Mouse (Mus musculus) T-helper 1 cell (primary cell): ENCODE results near the gene Ncor1.

Source experiments
- in situ Hi-C: fragments of 300-600 bp; cut with MboI, MseI; formaldehyde crosslinking; loops from one replicate; pipeline ENCODE4 v1.15.1; 2025; ENCODE audit warnings: high pct_unique_total_duplicates

The Ncor1 gene

DNA sequence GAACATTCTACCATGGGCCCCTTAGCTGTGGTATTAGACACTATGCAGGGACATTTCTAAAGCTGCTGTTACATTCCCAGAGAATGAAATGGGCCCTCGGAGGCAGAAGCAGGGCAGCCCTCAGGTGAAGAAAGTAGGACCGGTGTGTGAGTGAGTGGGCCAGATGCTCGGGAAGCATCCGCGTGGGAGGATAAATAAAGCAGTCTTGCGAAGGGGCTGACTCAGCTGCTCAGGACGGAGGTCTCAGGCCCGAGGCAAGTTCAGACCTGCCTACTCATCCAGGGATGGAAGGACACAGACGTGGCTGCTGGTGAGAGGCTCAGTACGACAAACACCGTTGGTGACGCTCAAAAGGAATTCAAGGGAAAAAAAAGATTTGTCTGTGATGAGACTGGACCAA lies 189.2 kb downstream of the Ncor1 start:
- in situ Hi-C loops, result no loop called here

DNA sequence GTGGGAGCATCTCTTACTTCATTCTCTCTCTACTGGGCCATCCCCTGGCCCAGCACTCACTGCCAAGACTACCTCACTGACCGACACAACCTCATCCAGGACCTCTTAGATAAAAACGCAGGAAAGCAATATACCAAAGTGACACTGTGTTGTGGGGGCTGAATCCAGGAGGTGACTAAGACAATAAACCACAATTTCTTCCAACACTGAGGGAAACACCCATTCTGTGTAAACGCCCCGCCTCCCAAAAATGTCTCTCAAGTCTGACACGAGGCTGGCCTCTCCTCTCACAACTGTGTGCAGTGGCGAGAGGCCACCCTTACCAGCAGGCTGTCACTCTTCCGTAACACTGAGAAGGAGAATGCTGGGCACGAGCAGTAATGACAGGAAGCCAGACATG lies 190.0 kb downstream of the Ncor1 start:
- in situ Hi-C loops, result no loop called here

DNA sequence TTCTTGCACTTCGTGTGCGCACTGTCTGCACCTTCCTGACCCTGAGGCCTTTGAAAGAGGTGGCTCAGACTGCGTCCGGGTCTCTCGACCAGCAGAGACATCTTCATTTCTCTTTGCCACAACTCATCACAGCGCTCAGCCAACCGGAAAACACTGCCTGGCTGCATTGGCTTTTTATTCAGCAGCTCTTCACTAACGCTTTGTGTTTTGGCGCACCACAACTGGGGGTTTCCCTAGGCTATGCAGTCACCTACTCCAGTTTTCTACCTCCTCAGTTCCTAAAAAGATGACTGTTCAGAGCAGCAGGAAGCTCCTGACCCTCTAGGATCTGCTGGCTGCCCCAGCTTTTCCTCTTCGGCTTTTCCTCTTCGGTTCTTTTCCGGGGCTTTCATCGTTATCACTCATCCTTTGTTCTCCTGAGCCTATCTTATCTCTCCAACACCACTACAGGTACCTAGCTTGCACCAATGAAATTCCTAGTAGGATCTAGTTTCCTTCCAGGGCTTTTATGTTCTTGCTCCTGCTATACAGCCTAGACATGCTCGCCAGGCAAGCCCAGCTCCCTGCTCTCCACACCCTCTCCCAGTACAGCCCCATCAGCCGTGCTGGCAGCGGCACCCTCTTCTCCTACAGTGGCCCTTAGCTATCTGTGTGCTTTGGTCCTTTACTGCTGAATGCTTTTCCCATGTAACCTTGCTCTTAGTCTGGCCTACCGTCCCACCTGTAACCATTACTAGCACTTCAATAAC lies 191.7 kb downstream of the Ncor1 start:
- in situ Hi-C loops, result no loop called here
